Mouse (Mus musculus): ENCODE measurements at regions not wholly inside any gene's neighbourhood (a gene's known extent, or its start where the extent isn't known, plus 50 kb on each side); places are given as distances from the start of the nearest gene placed in this dataset.
A peak's percentile ranks its signal among the peaks of the same experiment; 100 is the strongest.

DNA sequence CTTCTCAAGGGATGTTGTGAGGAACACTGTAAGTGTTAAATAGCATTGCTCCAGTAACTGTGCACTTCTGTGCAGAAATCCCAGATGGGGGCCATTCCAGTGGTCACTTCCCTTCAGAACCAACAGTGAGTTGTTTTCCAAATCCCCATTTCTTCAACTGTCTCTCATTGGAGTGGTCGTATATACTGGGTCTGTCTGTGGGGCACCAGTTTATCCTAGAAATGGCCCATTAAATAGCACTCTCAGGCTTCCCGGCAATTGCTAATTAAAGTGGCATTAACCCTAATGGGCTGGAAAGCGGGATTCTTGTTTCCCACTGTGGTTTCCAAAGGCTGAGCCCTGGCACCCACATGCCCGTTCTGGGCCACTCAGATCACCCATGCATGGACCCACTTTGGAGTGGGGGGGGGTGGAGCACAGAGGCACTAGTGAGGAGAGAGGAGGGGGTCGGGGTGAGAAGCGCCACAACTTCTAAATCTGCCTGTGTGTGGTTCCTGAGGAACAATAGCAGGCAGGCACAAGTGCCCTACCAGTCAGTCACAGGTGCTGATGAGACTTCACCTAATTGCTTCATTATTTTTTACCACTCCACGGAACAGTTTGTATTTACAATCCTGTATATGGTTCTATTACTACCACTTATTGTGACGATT, 78.1 kb downstream of the Fam204a start:
- no peak for ATAC-seq

DNA sequence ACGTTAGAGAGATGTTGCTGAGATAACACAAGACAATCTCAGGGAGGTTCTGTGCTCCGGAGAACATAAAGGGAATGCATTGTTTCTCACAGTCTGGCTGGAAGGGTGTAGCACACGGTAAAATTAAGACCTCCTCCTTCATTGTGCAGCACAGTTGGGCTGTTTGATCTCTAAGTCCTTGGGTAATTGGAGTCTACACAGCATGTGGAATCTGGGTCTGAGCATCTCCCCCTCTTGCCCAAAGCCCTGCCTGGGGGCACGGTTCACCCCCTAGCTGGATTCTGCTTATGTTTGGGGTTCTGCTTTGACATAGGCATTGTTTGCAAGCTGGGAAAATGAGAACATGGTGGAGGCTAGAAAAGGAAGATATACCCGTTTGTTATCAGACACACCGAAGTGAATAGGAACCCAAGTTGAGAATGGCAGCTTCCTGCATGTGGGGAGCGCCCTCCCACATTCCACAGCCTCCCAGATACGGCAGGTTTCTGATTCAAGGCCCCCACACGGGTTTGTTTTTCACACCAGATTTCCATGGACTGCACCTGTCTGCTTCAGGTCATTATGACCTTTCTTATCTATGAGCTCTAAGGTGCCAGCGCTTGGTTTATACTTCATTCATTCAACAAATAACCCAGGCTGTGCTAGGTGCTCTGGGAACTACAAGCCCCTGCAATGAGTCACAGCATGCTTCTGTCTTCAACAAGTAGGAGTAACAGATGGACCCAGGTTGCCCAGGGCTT, 79.9 kb downstream of the Fam204a start:
- no peak for ATAC-seq

DNA sequence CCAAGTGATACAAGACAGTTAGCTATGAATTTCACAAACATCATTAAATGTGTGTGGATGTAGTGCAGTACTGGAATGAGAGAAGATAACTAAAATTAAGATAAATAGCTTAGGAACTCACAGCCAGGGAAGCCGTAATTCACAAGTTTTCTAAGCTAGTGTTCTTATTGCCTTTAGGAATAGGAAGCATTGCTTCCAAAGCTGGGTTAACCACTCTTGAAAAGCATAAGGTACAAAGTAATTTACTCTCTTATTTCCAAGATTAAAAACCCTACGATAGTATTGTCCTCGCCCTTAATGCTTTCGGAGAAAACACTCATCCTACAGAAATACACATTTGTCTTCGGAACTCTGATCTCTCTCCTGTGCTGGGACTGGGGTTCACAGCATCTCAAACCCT, 81.3 kb downstream of the Fam204a start:
- no peak for ATAC-seq

DNA sequence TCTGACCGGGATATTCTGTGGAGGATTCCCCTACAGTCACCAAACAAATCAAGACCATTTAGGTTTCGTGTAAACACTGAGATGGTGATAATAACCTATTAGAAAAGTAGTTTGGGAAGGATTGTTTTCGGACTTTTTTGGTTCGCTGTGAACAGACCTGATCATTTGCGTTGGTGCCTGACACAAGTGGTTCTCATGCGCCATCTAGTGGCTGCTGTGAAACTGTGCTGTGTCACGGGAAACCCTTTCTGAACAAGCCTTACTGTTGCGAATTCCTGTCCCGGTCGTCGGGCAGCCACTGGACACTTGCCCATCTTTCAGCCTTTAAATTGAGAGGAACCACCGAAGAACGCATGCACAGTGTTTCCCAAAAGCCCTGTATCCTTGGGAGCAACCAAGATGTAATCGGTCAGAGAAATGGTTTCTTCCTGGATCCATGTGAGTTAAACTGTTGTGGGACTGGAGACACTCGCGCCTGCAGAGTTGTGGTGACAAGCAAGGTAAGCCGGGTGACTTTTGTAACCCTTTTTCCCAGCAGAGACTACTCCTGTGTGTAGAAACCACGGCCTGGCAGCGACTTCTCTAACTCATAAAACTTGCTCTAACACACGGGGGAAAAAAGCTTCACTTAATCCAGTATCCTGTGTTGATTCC, 82.0 kb downstream of the Fam204a start:
- ATAC-seq: peak; percentile 68

DNA sequence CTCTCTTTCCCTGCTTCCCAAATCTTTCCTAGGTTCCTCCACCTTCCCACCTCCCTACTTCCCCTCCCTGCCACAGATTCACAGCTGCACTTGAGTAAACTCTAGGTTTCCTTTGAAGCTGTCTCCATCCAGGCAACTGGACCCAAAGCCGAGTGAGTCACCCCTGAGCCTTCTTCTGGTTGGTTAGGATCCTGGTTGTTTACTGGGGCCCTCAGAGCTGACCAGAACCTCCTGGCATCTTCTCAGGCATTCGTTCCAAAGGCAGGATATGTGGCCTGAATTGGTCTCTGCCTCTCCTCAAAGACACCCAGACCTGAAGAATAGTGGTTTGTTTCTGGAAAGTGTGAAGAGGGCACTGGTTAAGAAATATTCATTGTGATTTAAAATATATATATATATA, 87.6 kb downstream of the Fam204a start:
- ATAC-seq: no peak

DNA sequence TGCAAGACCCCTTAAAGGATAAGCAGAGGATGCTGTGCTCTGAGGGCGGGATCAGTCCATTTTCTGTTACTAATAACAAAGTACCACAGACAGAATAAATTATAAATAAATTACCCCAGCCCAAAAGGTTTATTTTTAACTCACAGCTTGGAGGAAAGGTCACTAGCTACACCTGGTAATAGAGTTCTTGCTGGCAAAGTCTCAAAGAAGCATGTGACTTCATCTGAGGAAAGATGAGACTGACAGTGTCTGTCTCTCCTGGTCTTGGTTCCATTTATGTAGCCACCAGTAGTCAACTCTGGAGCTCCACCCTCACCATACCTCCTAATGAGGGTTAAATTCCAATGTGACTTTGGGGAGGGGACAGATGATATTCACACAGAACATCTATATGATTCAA, 90.0 kb downstream of the Fam204a start:
- no peak for ATAC-seq

DNA sequence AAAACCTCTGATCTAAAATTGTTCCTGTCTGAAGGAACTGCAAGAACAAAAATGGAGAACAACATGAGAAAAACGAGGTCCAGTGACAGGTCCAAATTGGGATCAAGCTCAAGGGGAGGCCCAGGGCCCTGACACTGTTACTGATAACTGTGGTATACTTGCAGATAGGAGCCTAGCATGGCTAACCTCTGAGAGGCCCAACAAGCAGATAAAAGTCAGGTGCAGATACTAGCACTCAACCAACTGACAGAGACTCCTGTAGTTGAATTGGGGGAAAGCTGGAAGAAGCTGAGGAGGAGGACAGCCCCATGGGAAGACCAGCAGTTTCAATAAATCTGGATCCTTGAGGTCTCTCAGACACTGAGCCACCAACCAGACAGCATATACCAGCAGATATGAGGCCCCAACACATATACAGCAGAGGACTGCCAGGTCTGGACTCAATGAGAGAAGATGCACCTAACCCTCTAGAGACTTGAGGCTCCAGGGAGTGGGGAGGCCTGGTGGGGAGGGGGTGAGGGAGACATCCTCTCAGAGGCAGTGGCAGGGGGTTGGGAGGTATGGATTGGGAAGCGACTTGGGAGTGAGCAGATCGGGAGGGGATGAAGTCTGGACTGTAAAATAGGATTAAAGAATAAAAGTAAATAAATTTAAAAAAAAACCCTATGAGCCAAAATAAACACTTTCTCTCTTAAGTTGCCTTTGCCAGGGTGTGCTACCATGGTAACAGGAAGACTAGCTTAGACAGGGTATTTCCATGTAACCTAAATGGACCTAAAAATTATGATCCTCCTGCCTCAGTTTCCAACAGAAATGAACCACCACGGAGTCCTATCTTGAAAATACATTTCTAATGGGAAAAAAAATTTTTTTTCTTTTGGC, 91.8 kb downstream of the Fam204a start:
- ATAC-seq: no peak

DNA sequence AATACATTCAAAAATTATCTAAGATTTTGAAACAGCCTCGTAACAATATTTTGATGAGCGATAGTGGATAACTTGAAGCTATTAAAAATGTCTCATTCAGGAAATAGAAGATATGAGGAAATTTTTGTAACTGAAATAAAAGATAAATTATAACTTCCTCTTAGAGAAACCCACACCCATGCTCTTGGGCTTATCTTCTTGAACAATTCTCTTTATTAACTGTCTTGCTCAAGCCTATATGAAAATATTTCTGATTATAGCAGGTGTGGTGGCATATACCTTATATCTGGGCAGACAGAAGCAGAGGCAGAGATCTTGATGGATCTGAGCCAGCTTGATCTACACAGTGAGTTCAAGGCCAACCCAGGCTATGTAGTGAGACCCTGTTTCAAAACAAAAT, 96.9 kb downstream of the Fam204a start:
- ATAC-seq: no peak

DNA sequence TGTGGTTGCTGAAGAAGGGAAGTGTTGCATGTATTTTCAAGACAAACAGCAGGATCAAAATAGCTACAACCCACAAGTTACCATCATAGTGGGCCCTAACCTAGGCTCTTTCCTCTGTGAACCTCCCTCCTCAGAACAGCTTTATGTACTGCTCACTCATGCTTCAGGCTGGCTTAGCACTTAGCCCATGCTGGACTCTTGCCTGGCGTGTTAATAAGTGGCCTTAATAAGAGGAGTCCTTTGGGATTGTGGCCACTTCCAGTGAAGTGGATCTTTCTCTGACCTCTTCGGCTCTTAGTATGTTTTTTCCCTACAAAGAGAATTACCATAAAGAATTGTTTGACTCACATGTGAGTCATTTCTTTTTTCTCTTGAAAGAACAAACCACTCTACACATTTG, 101.9 kb downstream of the Fam204a start:
- no peak for ATAC-seq

DNA sequence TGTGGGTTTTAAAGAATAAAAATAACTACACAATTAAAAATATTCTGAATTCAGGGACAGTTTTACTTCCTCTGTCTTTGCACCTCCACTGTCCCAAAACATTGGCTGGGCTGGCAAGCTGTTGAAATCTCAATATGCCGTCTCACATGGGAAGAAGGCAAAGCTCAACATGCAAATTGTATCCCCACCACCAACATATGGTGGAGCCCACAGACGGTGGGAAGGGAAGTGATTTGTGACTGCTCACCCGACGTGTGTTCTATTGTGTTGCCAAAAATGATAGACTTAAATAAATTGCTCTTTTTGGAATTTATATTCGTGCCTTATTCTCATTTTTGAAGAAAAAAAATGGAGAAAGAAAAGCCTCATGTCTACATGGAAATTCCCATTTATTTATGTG, 105.6 kb downstream of the Fam204a start:
- ATAC-seq: no peak

DNA sequence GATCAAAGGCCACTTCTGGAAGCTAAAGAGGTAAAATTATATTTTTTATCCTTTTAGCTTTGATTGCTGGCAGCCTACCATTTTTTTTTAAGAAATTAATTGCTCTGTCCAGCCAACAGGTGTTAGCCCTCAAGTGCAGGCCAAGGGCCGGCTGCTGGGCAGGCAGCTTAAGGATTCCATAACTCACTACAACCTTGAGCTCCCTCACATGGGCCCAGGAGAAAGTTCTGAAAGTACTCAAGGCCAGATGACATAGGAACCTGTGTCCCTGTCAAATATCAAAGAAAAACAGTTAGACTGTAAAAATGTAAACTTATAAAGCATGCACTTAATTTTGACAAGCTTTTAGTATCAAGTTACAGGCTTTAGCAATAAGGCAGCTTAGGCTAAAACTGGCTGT, 107.5 kb downstream of the Fam204a start:
- ATAC-seq: no peak

DNA sequence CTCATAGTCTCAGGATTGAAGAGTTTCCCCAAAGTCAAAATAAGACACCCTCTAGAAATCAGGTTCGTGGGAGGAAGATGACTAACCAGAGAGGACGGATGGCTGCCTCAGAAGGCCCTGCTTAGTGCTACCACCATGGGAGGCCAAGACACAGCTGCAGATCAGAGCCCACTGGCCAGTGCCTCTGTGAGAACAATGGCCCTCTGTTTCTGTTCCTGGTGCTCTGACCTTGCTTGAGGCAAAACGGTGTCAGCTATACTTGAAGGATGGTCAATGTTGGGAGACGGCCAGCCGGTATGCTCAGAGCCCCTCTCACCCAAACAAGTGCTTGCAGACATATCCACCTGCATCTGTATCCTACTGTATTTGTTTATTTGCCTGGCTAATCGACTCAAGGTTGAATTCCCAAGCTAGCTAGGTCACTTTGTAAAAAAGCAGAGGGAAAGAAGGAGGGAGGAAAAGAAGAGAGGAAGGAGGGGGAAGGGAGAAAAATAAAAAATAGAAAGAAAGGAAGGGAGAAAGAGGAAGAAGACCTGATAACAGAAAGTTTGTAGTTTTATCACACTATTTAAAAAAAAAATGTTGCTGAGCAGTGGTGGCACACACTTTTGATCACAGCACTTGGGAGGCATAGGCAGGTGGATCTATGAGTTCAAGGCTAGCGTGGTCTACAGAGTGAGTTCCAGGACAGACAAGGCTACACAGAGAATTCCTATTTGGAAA, 112.7 kb downstream of the Fam204a start:
- ATAC-seq: no peak

DNA sequence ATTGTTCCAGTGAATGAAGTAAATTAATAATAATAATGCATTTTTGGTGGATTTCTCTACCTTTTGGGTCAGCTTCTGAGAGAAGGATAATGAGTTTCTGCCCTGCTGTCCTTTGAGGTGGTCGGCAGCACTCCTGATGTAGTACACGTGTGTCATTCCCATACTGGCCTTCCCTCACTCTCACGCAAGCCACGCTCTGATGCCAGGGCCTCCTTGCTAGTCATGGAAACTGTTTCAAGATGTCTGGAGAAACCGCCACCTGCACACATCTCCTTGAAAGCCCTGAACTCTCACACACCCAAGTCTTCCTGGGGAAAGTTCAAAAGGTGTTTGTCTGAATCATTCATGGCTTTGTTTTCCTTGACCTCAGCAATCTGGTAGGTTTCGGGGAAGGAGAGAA, 116.2 kb downstream of the Fam204a start:
- no peak for ATAC-seq

DNA sequence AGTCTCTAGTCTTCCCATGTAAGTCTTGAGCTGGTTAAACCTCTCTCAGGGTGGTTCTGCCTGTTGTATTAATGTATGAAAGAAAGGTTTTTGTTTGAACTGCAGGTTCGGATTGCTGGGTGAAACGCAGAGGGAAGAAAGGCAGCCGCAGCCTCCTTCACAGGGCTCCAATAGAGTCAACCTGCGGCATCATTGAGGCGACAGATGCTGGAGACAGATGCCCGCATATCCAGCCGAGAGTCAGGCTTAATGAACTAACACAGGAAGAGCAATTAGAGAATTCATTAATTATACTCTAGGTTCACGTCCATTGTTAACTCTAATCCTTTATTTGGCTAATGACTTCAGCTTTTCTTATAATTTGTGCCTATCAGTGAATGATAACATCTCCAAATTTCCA, 117.0 kb downstream of the Fam204a start:
- no peak for ATAC-seq

DNA sequence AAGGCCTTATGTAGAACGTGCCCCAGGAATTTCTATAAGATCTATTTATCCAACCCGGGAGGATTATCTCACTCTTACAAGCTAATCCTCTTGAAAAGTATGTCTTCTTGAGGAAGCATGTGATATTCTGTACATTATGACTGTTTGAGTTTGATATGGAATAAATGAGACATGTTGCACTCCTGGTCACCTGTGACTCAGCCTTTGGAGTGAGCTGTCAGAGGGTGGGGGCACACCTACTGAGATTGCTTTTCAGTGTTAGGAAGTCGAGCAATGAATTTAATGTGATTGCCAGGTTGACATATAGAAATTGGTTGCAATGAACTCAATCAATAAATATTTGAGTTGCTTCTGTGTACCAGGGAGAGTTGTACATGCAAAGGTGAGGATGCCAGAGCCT, 128.6 kb downstream of the Fam204a start:
- no peak for ATAC-seq

DNA sequence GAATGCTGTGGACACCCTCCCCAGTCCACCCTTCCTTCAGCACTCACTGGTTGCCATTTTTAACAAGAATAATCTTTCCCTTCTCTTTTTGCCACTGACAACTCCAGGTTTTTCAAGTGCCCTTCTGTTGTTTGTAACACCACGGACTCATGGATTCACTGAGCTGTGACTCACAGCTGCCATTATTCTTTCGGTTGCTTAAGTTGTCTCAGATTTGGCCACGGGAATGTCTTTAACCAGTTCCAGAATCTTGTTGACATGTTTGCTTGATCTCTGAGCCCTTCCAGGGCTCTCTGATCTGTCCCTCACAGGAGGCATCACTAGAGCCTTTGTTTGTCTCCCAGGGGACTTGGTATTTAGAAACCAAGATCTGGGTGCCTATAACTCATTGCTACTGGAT, 131.5 kb upstream of the Rab11fip2 start:
- ATAC-seq: no peak

DNA sequence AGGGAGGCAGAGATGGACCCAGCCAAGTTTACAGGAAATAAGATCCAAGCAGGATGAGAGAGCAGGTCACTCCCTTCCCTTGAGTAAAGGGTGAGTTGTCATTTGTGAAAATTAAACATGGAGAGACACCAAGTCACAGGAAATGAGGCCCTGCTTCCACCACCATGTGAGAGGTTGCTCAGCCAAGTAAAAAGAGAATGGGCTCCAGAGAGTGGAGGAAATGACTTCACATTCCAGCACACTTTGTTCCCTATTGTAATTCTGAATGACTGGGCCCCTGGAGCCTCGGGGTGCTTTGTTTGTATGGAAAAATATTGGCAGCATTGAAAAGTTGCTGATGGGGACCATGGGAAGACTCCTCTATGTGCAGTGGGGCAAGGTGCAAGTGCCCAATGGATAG, 129.9 kb upstream of the Rab11fip2 start:
- ATAC-seq: no peak

DNA sequence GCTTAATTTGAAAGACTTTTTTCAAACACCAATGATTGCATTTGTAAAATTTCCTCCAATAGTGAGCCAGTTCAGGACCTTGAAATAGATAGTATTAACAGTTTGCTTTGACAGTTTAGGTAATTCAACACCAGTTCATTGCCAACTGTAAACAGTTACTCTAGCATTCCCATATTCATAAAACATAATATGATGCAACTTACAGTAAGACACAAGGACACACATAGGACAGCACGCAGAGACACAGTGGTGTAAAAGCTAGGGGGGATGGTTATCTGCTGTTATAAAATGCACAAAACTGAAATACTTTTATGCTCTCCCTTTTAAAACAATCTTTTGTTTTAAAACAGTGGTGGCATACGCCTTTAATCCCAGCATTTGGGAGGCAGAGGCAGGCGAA, 122.7 kb upstream of the Rab11fip2 start:
- ATAC-seq: no peak

DNA sequence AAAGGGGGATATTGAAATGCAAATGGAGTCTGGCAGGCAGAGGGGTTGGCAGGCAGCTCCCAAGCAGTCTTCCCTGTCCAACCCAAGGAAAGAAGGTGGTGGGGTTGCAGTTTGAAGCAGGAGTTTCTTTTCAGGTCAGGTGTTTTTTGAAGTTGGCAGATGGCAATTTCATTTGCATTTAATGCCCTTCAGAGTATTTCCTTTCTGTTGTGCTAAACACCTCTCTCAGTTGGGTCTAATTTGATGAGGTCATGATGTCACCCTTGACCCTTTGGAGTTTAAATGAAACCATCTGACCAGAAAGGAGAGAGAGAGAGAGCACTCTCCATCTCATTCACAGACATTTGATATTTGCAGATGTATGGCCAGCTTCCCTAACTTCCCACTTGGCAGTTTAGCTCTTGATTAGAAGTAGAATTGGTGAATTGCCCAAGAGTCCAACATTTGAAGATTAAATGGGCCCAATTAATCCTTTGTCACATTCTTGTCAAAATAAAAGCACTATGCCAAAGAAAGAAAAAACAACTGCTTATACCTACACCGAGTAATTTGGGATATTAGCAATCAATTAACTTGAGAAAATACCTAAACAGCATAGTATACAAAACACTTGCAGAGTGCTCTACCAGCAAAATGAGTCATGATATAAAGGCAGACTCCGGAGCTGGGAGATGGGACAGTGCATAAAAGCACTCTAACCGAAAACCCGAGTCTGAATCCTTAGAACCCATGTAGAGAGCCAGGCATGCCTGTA, 111.8 kb upstream of the Rab11fip2 start:
- ATAC-seq: no peak

DNA sequence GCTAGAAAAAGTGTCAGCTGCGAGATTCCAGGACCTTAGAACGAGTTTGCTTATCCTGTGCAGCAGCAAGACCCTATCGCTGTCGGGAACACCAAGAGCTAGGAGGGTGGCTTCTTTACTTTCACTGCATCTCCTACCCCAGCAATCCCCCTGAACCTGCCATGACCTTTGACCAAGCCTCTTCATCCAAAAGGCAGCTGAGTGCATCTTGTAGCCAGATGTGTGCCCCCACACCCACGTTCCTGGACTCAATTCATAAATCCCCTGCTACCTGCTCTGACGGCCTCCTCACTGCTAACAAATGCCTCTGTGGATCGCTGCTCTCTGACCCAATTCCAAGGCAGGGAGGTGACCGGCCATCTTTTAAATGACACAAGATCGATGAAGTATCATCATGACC, 107.7 kb upstream of the Rab11fip2 start:
- no peak for ATAC-seq

DNA sequence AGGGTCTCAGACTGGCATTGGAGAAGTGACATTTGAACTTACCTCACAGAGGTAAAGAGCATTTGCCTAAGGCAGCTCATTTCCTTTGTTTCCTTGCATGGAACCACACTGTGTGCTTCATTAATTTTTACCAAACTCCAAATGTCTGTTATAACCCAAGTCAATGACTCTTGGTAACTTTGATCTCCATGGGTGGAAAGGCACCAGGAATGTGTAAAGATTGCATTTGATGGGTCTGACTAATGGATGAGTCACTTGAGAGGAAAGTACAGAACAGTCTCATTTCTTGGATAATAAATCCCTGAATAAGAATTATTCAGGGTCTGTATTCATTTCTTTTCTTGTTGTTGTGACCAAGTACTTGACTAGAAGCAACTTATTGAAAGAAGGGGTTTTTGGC, 97.3 kb upstream of the Rab11fip2 start:
- no peak for ATAC-seq

DNA sequence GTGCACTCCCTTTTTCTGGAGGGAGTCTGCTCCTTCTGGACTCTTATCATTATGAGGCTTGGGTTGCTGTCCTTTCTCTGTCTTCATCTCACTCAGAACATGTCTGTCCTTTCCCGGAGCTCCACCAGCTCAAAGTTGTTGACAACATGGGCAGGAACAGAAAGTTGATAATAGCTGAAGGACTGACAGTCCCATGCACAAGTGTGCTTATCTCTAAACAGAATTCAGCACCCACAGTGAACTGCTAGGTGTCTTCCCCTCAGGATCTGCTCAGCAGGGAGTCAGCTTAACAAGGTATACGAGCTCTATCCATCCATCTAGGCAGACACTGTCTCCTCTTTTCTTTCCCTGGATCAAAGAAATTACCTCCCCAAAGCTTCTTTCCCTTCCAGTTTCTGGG, 89.2 kb upstream of the Rab11fip2 start:
- ATAC-seq: no peak
